Mouse (Mus musculus): ENCODE measurements around the gene Pknox1. TPM values are rescaled to one million over a fixed set of nuclear protein-coding genes. Genes with fewer than 3 reads are reported as not detected.
"Not testable (repeated sequence)": the region's sequence is repeated elsewhere in the genome, so short reads cannot be mapped to it uniquely, and the experiment has no call there.

Pknox1 gene
- total RNA-seq, 1 experiment from 2014 or later: 31.6 TPM

DNA sequence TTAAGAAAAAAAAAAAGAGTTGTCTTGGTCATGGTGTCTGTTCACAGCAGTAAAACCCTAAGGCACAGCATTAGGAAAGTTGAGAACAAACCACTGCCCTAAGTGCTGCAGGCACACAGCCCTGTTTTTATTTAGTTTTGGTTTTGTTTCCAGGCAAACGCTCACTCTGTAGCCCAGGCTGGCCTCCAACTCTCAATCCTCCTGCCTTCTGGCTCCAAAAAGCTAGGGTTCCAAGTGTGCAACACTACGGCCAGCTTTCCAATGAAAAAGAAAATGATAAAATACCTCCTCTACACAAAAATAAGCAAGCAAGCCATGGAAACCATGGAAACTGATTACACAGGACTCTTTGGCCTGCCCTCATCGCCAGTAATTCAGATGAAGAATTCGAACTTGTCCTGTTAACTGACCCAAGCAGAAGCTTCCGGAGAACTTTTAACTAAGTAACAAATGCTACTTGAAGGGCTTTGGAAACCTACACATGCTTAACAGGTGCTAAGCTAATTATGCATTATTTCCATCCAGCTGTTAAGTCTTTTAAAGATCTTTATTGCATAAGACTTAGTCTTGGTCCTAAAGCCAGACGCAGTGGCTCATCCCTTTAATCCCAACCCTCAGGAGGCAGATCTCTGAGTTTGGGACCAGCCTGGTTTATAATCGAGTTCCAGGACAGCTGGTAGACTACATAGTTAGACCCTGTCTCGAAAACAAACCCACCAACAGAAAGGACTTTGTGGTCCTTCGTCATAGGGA, 17.9 kb upstream of the Pknox1 start:
- ATAC-seq (replicated peaks in 1 of 2; ENCODE audit: insufficient read depth in 1 of 2, low FRiP score in 2 of 2, low TSS enrichment in 1 of 2, low read depth in 1 of 2, poor library complexity in 2 of 2, severe bottlenecking in 2 of 2): no peak

DNA sequence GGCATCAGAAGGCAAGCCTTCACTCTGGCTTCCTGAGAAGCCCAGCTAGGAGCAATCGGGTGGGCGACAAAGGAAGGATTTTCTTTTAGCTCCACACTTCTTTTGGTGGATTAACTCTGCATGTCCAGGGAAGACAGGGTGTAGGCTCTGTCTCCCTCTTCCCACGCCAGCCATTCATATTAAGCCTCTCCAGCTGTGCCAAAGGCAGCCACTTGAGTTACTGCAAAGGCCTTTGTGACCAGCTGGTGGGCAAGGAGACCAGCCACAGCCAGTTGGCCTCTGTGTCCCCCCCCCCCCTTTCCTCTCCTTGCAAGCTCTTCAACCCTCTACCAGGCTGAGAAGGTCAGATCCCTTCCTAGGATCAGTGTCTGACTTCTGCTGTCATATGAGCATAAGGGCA, 16.6 kb upstream of the Pknox1 start:
- ATAC-seq (replicated peaks in 1 of 2; ENCODE audit: insufficient read depth in 1 of 2, low FRiP score in 2 of 2, low TSS enrichment in 1 of 2, low read depth in 1 of 2, poor library complexity in 2 of 2, severe bottlenecking in 2 of 2): no peak

DNA sequence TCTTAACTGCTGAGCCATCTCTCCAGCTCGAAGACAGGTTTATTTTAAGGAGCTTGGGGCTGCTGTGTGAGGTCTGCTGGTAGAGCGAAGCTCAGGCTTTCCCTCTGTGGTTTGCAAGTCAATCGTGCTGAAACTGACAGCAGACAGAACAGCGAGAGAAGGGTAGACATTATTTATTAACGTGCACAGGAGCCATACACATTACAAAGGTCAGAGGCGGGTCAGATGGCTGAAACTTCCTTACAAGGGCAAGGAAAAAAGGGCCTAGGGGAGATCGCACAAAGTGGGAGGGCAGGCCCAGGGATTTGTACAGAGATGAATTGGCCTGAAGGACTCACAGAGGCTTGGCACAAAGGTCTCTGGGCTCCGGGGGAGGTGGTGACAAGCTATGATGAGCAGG, 15.1 kb upstream of the Pknox1 start:
- no peak for ATAC-seq (replicated peaks in 1 of 2; ENCODE audit: insufficient read depth in 1 of 2, low FRiP score in 2 of 2, low TSS enrichment in 1 of 2, low read depth in 1 of 2, poor library complexity in 2 of 2, severe bottlenecking in 2 of 2)

DNA sequence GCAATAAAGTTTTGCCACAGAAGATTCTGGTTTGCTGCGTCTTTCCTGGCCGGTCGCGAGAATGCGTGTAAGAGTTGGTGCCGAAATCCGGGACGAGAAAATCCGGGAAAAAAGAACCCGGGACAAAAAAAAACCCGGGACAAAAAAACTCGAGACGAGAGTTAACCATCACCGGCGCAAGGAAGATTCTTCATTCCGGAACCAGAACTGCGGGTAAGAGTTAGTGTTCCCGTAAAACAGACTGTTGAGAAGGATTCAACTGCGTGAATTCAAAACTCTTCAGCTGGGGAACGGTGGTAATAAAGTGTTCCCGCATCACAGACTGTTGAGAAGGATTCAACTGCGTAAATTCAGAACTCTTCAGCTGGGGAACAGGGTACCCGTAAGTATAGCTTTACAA, 11.9 kb upstream of the Pknox1 start:
- not testable (repeated sequence) for ATAC-seq (replicated peaks in 1 of 2; ENCODE audit: insufficient read depth in 1 of 2, low FRiP score in 2 of 2, low TSS enrichment in 1 of 2, low read depth in 1 of 2, poor library complexity in 2 of 2, severe bottlenecking in 2 of 2)

DNA sequence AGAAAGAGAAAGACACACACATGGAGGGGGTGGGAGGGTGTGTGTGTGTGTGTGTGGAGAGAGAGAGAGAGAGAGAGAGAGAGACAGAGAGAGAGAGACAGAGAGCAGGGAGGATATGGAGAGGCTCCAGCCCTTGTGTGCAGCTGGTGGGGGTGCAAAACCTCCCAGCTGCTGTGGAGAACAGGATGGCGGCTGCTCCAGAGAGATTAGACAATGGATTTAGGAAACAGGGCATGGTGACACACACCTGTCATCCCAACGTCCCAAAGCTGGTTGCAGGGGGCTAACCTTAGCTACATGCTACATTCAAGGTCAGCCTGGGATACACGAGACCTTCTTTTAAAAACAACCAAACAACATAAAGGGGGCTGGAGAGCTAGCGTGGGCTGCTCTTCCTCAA, 8.3 kb upstream of the Pknox1 start:
- ATAC-seq (replicated peaks in 1 of 2; ENCODE audit: insufficient read depth in 1 of 2, low FRiP score in 2 of 2, low TSS enrichment in 1 of 2, low read depth in 1 of 2, poor library complexity in 2 of 2, severe bottlenecking in 2 of 2): no peak

DNA sequence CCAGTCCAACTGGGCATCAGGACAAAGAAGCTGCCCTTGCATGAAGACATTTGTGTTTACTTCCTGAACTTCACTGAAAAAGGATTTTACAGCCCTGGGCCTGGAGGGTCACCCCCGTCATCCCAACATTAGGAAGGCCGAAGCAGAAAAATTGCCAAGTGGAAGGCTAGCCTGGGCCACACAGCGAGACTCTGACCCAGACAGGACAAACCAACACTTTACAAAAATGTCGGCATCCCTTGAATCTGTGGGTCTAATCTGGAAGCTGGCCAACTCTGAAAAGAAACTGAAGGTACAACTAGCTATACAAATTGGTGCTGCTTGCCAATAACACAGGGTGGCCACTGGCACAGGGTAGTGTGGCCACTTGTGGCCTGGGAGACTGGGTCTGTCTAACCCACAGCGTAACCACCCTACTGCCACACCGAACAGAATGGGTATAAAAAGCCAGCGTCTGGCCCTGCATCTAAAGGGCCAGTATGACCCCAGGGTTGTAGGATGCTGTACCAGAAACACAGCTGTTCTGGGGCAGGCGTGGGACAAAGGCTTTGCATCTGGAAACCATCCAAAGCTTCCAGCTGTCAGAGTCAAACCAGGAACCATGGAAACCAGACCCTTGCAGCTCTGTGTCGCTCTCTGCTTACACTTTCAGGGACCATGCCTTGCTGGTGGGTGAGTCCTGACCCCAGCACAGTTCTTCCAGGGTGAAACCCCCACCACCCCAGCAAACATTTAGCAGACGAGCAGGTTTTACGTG, 7.2 kb upstream of the Pknox1 start:
- no peak for ATAC-seq (replicated peaks in 1 of 2; ENCODE audit: insufficient read depth in 1 of 2, low FRiP score in 2 of 2, low TSS enrichment in 1 of 2, low read depth in 1 of 2, poor library complexity in 2 of 2, severe bottlenecking in 2 of 2)

DNA sequence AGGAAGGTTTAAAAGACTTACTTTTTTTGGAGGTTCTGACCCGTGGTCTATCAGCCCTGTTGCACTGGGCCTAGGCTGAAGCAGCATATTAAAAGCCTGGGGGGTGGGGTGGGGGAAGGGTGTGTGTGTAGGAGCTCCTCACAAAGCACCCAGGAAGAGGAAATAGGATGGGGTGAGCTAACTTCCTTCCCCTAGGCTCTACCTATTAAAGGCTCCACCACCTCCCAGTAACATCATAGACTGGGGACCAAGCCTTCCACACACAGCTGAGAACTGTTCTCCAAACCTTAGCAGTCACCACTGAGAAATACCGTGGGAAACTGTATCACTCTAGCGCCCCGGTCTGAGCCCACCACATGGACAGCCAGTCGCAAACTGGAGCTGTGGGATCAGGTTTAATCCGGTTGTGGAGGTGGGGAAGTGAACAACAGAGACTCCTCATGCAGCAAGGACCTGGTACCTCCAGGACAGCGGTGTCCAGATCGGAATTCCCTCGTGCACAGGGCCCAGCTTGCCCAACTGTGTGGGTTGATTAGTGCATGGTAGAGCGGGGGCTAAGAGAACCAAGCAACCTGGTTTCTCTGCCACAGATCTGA, 6.5 kb upstream of the Pknox1 start:
- no peak; a peak in 1 of 4 replicates for ATAC-seq (replicated peaks in 1 of 2; ENCODE audit: insufficient read depth in 1 of 2, low FRiP score in 2 of 2, low TSS enrichment in 1 of 2, low read depth in 1 of 2, poor library complexity in 2 of 2, severe bottlenecking in 2 of 2)

DNA sequence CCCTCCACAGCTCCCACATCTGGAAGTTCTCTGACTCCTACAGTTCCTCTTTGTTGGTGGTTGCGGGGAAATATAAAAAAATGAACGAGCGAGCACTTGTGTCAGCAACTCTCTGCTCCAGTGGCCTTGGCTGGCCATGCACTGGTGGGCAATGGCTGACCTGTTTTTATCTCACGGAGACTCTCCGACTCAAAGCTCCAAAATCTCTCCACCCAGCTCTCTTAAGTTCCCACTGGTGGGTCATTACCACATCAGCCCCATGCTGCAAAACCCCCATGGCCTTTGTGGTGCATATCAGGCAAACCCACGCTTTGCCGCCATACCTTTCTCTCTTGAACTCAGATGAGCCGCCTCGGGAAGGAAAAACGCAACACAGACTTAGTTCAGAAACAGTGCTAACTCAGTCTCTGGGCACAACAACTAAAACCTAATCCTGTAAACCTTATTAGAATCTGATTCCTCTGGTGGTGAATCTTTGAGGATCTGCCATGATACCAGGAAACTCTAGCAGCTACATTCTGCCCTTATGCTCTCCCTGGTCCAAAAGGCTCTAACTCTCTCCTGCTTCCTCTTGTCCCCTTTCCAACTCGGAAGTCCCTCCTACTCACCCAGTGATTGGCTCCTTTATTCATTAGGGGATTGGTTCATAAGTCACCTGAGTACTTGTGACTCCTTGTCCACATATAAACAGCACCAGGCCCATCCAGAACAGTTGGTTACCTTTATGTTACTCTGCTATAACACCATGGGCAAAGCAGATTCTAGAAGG, 5.3 kb upstream of the Pknox1 start:
- no peak for ATAC-seq (replicated peaks in 1 of 2; ENCODE audit: insufficient read depth in 1 of 2, low FRiP score in 2 of 2, low TSS enrichment in 1 of 2, low read depth in 1 of 2, poor library complexity in 2 of 2, severe bottlenecking in 2 of 2)

DNA sequence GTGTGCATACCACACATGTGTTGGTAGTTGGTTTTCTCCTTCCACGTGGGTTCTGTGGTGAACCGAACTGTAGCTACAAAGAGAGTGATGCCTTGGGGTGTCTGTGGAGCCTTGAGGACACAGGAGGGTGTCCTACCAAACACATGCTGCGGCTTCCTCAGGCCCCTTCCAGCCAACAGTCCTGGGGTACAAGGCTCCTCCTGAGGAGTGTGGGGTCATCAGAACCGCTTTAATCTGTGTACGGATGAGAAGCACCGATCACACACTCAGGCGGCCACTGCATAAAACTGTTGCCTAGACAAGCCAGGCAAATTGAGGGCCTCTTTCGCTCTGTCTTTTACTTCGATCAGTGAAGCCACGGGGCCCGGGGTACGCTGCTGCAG, 911 bp upstream of the Pknox1 start:
- ATAC-seq (replicated peaks in 1 of 2; ENCODE audit: insufficient read depth in 1 of 2, low FRiP score in 2 of 2, low TSS enrichment in 1 of 2, low read depth in 1 of 2, poor library complexity in 2 of 2, severe bottlenecking in 2 of 2): no peak

DNA sequence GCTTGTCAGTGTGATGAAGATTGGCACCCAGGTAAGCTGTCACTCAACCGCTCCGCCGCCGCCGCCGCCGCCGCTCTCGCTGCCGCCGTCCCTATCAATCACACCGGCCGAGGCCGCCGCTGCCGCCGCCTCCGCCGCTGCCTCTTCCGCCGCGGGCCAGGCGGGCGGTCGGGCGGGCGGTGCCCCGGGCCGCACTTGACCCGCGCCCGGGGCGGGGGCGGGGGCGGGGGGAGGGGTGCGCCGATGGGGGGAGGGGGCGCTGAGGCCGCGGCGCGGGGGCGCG, 265 bp downstream of the Pknox1 start:
- no peak for ATAC-seq (replicated peaks in 1 of 2; ENCODE audit: insufficient read depth in 1 of 2, low FRiP score in 2 of 2, low TSS enrichment in 1 of 2, low read depth in 1 of 2, poor library complexity in 2 of 2, severe bottlenecking in 2 of 2)

DNA sequence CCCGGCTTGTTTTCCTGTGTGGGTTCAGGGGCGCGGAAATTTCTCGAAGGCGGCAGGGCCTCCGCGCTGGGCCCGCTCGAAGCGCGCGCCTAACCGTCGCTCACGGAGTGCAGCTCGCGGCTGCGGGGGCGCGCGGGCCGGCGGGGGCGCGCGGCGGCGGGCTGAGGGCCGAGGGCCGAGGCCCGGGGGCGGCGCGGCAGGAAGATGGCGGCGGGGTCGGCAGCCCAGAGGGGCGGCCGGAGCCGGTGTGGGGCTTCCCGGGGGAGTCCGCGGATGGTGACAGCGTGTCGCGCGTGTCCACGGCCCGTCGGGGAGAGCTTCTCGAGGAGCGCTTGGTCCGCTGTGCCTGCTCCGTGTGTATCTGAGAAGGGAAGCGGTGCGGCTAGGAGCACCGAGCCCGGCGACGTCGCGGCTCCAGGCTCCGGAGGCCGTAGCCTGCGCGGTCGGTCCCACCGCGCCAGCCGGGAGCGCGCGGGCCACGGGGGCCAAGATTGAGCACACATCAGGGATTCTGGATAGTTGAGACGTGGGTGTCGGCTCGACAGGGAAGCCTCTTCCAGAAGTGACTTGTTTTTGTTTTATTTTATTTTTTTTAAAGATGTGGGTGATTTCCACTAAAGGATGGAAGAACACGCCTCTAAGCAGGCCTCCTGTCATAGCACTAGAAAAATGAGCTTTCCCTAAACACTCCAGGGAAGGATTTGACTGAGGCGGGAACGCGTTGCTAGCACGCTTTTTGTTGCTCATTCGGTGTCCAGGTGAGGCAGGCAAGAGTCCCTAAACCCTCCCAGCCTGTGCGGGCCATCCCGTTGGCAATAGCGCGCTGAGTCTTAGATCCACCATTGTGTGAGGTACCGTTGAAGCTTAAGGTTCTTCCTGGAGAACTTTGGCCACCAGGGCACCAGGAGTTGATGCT, 865 bp downstream of the Pknox1 start:
- ATAC-seq (replicated peaks in 1 of 2; ENCODE audit: insufficient read depth in 1 of 2, low FRiP score in 2 of 2, low TSS enrichment in 1 of 2, low read depth in 1 of 2, poor library complexity in 2 of 2, severe bottlenecking in 2 of 2): no peak

DNA sequence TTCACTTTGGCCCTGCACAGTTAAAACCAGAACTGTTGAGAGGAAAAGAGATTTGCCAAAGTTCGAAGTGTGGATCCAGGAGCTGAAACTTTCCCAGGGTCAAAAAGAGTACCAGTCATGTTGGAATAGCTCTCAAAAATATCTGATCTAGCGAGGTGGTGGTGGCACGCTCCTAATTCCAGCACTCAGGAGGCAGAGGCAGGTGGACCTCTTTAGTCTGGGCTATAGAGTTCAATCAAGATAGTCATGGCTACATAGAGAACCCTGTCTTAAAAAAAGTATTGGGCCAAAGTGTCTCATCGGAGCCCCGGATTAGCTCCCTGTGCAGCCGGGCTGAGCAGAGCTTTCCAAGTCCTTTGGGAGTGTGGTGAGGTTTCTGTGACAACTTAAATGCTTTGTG, 1.7 kb downstream of the Pknox1 start:
- no peak for ATAC-seq (replicated peaks in 1 of 2; ENCODE audit: insufficient read depth in 1 of 2, low FRiP score in 2 of 2, low TSS enrichment in 1 of 2, low read depth in 1 of 2, poor library complexity in 2 of 2, severe bottlenecking in 2 of 2)

DNA sequence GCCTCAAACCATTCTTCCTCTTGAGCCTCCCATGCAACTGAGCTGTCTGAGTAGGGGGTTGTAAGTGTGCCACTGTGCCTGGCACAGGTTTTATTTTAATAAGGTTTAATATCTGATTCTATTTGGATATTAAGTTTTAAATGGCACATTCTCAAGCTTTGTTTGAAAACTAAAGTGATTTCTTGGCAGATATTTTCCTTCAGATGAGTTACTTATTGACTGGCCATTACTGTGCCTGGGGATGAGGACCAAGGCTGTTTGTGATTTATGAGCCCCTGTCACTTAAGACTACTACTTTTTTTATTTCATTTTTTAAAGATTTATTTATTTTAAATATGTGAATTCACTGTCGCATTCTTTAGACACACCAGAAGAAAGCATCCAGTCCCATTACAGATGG, 5.2 kb downstream of the Pknox1 start:
- ATAC-seq (replicated peaks in 1 of 2; ENCODE audit: insufficient read depth in 1 of 2, low FRiP score in 2 of 2, low TSS enrichment in 1 of 2, low read depth in 1 of 2, poor library complexity in 2 of 2, severe bottlenecking in 2 of 2): no peak

DNA sequence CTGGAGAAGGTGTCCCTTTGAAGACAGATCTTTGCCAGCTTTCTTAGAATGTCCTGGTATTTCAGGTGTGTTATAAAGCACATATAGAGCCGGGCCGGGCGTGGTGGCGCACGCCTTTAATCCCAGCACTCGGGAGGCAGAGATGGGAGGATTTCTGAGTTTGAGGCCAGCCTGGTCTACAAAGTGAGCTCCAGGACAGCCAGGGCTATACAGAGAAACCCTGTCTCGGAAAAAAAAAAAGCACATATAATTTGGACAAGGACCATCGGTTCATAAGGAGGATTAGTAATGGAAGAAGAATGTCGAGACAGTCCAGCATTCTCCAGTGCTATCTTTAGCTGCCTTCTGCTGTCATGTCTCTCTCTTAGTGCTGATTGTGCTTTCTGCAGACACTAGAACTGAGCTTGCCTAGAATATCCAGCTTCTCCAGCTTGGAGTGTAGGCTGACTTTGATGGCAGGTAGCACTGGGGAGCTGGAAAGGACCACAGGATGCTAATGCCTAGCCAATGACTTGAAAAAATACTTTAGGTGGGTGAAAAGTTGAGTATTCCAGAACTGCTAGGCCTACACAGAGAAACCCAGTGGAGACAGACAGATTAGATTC, 5.9 kb downstream of the Pknox1 start:
- ATAC-seq (replicated peaks in 1 of 2; ENCODE audit: insufficient read depth in 1 of 2, low FRiP score in 2 of 2, low TSS enrichment in 1 of 2, low read depth in 1 of 2, poor library complexity in 2 of 2, severe bottlenecking in 2 of 2): 0 out of 4 replicates have a peak, but pooled peaks have one; percentile 40 to 49

DNA sequence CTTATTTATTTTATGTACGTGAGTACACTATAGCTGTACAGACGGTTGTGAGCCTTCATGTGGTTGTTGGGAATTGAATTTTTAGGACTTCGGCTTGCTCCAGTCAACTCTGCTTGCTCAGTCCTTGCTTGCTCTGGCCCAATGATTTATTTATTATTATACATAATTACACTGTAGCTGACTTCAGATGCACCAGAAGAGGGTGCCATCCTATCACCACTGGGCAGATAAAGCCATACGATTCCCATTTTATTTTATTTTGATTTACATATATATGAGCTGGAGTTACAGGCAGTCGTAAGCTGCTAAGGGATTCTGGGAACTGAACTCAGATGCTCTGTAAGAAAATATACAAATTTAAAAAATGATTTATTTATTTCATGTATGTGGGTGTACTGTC, 7.2 kb downstream of the Pknox1 start:
- no peak for ATAC-seq (replicated peaks in 1 of 2; ENCODE audit: insufficient read depth in 1 of 2, low FRiP score in 2 of 2, low TSS enrichment in 1 of 2, low read depth in 1 of 2, poor library complexity in 2 of 2, severe bottlenecking in 2 of 2)

DNA sequence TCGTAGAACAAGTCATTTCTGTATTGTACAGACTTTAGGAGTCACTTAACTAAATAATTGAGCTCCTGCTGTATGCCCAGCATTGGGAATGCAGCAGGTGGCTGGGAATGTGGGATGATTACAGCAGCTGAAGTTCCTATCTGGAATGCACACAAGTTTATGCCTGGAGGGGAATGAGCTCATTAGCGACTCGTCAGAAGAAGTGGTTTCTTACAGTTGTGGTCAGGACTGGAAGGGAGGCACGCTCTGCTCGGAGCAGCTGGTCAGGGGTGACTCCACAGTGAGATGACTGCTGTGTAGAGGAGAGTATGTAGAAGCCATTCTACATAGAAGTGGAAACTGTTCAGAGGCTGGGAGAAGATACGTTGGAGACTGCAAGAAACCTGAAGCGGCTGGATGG, 10.1 kb downstream of the Pknox1 start:
- no peak for ATAC-seq (replicated peaks in 1 of 2; ENCODE audit: insufficient read depth in 1 of 2, low FRiP score in 2 of 2, low TSS enrichment in 1 of 2, low read depth in 1 of 2, poor library complexity in 2 of 2, severe bottlenecking in 2 of 2)

All from hematopoietic stem cell, adult 5-6 weeks (primary cell).